Mouse (Mus musculus) myocyte (in vitro differentiated cells): Measurements from ENCODE around the gene Adamtsl4. TPM values are rescaled to one million over a fixed set of nuclear protein-coding genes. Genes with fewer than 3 reads are reported as not detected.

Source experiments
- H3K27me3 ChIP-seq: one replicate; pipeline ENCODE4 v1.6.1; 2011; ENCODE audit not compliant: control insufficient read depth, insufficient read depth, insufficient read length
- H3K36me3 ChIP-seq: one replicate; pipeline ENCODE4 v1.6.1; 2011; ENCODE audit not compliant: control insufficient read depth, insufficient read depth
- H3K4me2 ChIP-seq: one replicate; pipeline ENCODE4 v1.6.1; 2011; ENCODE audit warnings: low read depth, control low read depth
- H3K4me3 ChIP-seq: one replicate; pipeline ENCODE4 v1.5.1; 2011; ENCODE audit warnings: mild to moderate bottlenecking, control low read depth, moderate library complexity
- H3K79me2 ChIP-seq: one replicate; pipeline ENCODE4 v1.6.1; 2011; ENCODE audit not compliant: control insufficient read depth, insufficient read depth
- H3ac ChIP-seq: one replicate; pipeline ENCODE4 v1.6.1; 2011; ENCODE audit not compliant: control insufficient read depth, insufficient read length
- CEBPB ChIP-seq: IDR thresholded peaks from 2 replicates; pipeline ENCODE4 v1.6.1; 2011; ENCODE audit warnings: mild to moderate bottlenecking, moderate library complexity; ENCODE audit not compliant: poor library complexity, insufficient read depth, severe bottlenecking
- E2F4 ChIP-seq: IDR thresholded peaks from one replicate; pipeline ENCODE4 v1.6.1; 2011; ENCODE audit warnings: mild to moderate bottlenecking, control low read depth, moderate library complexity; ENCODE audit not compliant: insufficient read depth
- MAX ChIP-seq: IDR thresholded peaks from one replicate; pipeline ENCODE4 v1.6.1; 2011; ENCODE audit warnings: low read depth, mild to moderate bottlenecking, control low read depth
- MYOD1 ChIP-seq, 3 experiments: IDR thresholded peaks; one replicate each; pipeline ENCODE4 v1.6.1; 2011; ENCODE audit warnings: control low read depth in 2 of 3, low read depth in 2 of 3, mild to moderate bottlenecking in 2 of 3, moderate library complexity in 1 of 3; ENCODE audit not compliant: insufficient read length in 2 of 3, control insufficient read depth in 1 of 3
- MYOG ChIP-seq, 3 experiments: IDR thresholded peaks; one replicate each; pipeline ENCODE4 v1.6.1; 2011; ENCODE audit warnings: control low read depth in 2 of 3, low read depth in 2 of 3, mild to moderate bottlenecking in 2 of 3; ENCODE audit not compliant: insufficient read length in 2 of 3, control insufficient read depth in 1 of 3, insufficient read depth in 1 of 3
- POLR2A ChIP-seq: IDR thresholded peaks from one replicate; pipeline ENCODE4 v1.6.1; 2011; ENCODE audit warnings: low read depth, mild to moderate bottlenecking, control low read depth, moderate library complexity; ENCODE audit not compliant: insufficient read length
- POLR2AphosphoS2 ChIP-seq: IDR thresholded peaks from one replicate; pipeline ENCODE4 v1.6.1; 2011; ENCODE audit warnings: low read depth, control low read depth; ENCODE audit not compliant: insufficient read length
- REST ChIP-seq: IDR thresholded peaks from one replicate; pipeline ENCODE4 v1.6.1; 2011; ENCODE audit warnings: mild to moderate bottlenecking, control low read depth, moderate library complexity; ENCODE audit not compliant: insufficient read depth, insufficient read length
- SRF ChIP-seq: IDR thresholded peaks from one replicate; pipeline ENCODE4 v1.6.1; 2011; ENCODE audit warnings: low read depth; ENCODE audit not compliant: control insufficient read depth, insufficient read length
- TCF12 ChIP-seq: IDR thresholded peaks from one replicate; pipeline ENCODE4 v1.6.1; 2011; ENCODE audit warnings: mild to moderate bottlenecking, control low read depth; ENCODE audit not compliant: poor library complexity, insufficient read depth, severe bottlenecking
- TCF3 ChIP-seq: IDR thresholded peaks from one replicate; pipeline ENCODE4 v1.6.1; 2011; ENCODE audit warnings: low read depth, control low read depth; ENCODE audit not compliant: insufficient read length
- USF1 ChIP-seq: IDR thresholded peaks from one replicate; pipeline ENCODE4 v1.6.1; 2011; ENCODE audit warnings: low read depth, mild to moderate bottlenecking, control low read depth, moderate library complexity
- polyA plus RNA-seq: library from polyadenylated mRNA; unstranded; fragments of >200 nt; fragmentation: generic; extraction: Trizol; gene quantifications from one replicate; pipeline ENCODE4 v1.2.1, GENCODE M21; 2012; ENCODE audit warnings: missing spikeins

Adamtsl4 gene
- polyA plus RNA-seq, 1 experiment, result 4.6 TPM

- Histone ChIP-seq H3ac (no peak overlapping the region), H3K79me2 (peaks cover 36% of the 10 kb centered on the region)
- TF ChIP-seq POLR2AphosphoS2 (no peak), POLR2A (no peak), REST (no peak), MAX (no peak), SRF (no peak), USF1 (no peak), CEBPB (no peak), MYOG (IDR thresholded peaks at IDR 0.05; ENCODE audit: control insufficient read depth in 1 of 3, insufficient read depth in 1 of 3, insufficient read length in 2 of 3, low read depth in 2 of 3) (no peak), TCF3 (no peak), MYOD1 (IDR thresholded peaks at IDR 0.05; ENCODE audit: control insufficient read depth in 1 of 3, insufficient read length in 2 of 3, low read depth in 2 of 3) (no peak), TCF12 (no peak), E2F4 (no peak)
Measured at GRCm38 (mm10) chr3:95630856-95631255, 56.9 kb downstream of the Adamtsl4 start.

DNA sequence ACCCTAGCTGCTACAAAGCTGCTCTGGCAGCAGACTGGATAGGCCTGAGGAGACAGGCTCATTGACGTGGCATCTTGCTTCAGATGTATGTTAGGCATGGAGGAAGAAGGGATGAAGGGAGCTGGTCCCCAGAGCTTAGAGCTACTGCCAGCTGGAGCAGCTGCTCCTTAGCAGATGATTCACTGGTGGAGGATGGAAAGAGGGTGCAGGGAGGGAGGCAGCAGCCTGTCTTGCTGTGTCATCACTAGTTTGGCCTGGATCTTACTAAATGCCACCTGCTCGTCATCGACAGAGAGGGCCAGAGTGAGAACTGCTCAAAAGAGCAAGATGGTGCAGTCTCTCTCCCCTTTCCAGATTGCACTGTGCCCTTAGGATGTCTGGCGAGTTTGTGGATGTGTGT lies 58.0 kb downstream of the Adamtsl4 start:
- no peak overlapping the region for H3K4me2 ChIP-seq
- no peaks in the 10 kb centered on the region for H3K27me3 ChIP-seq
- H3K36me3 ChIP-seq, result peaks cover 68% of the 10 kb centered on the region
- H3K79me2 ChIP-seq, result peaks cover 43% of the 10 kb centered on the region
- TF ChIP-seq MYOG (IDR thresholded peaks at IDR 0.05; ENCODE audit: control insufficient read depth in 1 of 3, insufficient read depth in 1 of 3, insufficient read length in 2 of 3, low read depth in 2 of 3), result peak in 2 of 3 experiments; percentile 82 to 94
- TF ChIP-seq MAX, result no peak
- peak in 2 of 3 experiments; percentile 67 to 89 for TF ChIP-seq MYOD1 (IDR thresholded peaks at IDR 0.05; ENCODE audit: control insufficient read depth in 1 of 3, insufficient read length in 2 of 3, low read depth in 2 of 3)
- TF ChIP-seq TCF12, result peak; percentile 19
- no peak for TF ChIP-seq CEBPB
- no peak for TF ChIP-seq E2F4
- TF ChIP-seq TCF3, result no peak
- TF ChIP-seq POLR2A, result no peak
- TF ChIP-seq POLR2AphosphoS2, result no peak
- TF ChIP-seq SRF, result no peak
- TF ChIP-seq USF1, result no peak
- H3ac ChIP-seq, result no peak overlapping the region
- H3K4me3 ChIP-seq, result no peak overlapping the region

More at GRCm38 (mm10) chr3:95630856-95631255, 56.9 kb downstream of the Adamtsl4 start:
- Histone ChIP-seq H3K4me3 (no peak overlapping the region), H3K27me3 (no peaks in the 10 kb centered on the region), H3K4me2 (no peak overlapping the region), H3K36me3 (peaks cover 77% of the 10 kb centered on the region)

DNA sequence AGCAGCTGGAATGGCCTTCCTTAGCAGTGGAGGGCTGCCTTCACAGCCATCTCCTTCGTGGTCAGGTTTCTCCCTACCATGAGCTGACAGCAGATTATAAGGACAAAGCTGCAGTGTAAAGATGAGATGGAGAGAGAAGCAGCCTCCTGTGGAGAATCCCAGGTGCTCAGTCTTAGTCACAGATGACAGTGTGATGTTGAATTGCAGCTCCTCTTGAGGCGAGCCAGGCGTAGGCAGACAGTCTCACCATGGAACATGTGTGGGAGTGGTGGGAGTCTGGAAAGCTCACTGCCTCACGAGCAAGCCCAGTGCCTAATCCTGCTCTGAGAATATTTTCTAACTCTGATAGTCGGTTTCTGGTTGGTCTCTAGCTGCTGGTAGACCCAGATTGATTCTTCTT lies 60.0 kb downstream of the Adamtsl4 start:
- Histone ChIP-seq H3K79me2 (peaks cover 37% of the 10 kb centered on the region), H3K27me3 (no peaks in the 10 kb centered on the region), H3ac (no peak overlapping the region), H3K4me3 (no peak overlapping the region), H3K4me2 (no peak overlapping the region), H3K36me3 (peaks cover 58% of the 10 kb centered on the region)
- TF ChIP-seq TCF3 (no peak), MAX (no peak), E2F4 (no peak), CEBPB (no peak), POLR2A (no peak), REST (no peak), SRF (no peak), USF1 (no peak), POLR2AphosphoS2 (no peak), TCF12 (no peak), MYOD1 (IDR thresholded peaks at IDR 0.05; ENCODE audit: control insufficient read depth in 1 of 3, insufficient read length in 2 of 3, low read depth in 2 of 3) (no peak), MYOG (IDR thresholded peaks at IDR 0.05; ENCODE audit: control insufficient read depth in 1 of 3, insufficient read depth in 1 of 3, insufficient read length in 2 of 3, low read depth in 2 of 3) (no peak)

Other genes with a start within 250 kb of the Adamtsl4 start
- 0.11 TPM for gene Ctsk, start 188.7 kb downstream of the Adamtsl4 start, polyA plus RNA-seq
- 0.02 TPM for gene Ctss, start 161.1 kb downstream of the Adamtsl4 start, polyA plus RNA-seq
- not detected for gene Hormad1, start 128.2 kb downstream of the Adamtsl4 start, polyA plus RNA-seq
- gene Golph3l, start 99.0 kb downstream of the Adamtsl4 start, polyA plus RNA-seq, result 4.4 TPM
- 65.3 TPM for gene Ensa, start 62.9 kb downstream of the Adamtsl4 start, polyA plus RNA-seq
- gene Mcl1, start 29.1 kb downstream of the Adamtsl4 start, polyA plus RNA-seq, result 51.6 TPM
- 219 TPM for gene Ecm1, start 51.7 kb upstream of the Adamtsl4 start, polyA plus RNA-seq
- gene Tars2, start 72.3 kb upstream of the Adamtsl4 start, polyA plus RNA-seq, result 34.3 TPM
- gene Rprd2, start 130.9 kb upstream of the Adamtsl4 start, polyA plus RNA-seq, result 8.5 TPM
- gene Prpf3, start 168.0 kb upstream of the Adamtsl4 start, polyA plus RNA-seq, result 17.8 TPM
- 400 TPM for gene Mrps21, start 183.6 kb upstream of the Adamtsl4 start, polyA plus RNA-seq
- 22.4 TPM for gene Ciart, start 194.3 kb upstream of the Adamtsl4 start, polyA plus RNA-seq
- gene BC028528, start 204.1 kb upstream of the Adamtsl4 start, polyA plus RNA-seq, result 11.3 TPM
- gene Aph1a, start 206.1 kb upstream of the Adamtsl4 start, polyA plus RNA-seq, result 106 TPM
- 0.11 TPM for gene Car14, start 216.8 kb upstream of the Adamtsl4 start, polyA plus RNA-seq
- gene Anp32e, start 241.3 kb upstream of the Adamtsl4 start, polyA plus RNA-seq, result 48.5 TPM